Mouse (Mus musculus): ENCODE measurements around the gene Dleu7.

DNA sequence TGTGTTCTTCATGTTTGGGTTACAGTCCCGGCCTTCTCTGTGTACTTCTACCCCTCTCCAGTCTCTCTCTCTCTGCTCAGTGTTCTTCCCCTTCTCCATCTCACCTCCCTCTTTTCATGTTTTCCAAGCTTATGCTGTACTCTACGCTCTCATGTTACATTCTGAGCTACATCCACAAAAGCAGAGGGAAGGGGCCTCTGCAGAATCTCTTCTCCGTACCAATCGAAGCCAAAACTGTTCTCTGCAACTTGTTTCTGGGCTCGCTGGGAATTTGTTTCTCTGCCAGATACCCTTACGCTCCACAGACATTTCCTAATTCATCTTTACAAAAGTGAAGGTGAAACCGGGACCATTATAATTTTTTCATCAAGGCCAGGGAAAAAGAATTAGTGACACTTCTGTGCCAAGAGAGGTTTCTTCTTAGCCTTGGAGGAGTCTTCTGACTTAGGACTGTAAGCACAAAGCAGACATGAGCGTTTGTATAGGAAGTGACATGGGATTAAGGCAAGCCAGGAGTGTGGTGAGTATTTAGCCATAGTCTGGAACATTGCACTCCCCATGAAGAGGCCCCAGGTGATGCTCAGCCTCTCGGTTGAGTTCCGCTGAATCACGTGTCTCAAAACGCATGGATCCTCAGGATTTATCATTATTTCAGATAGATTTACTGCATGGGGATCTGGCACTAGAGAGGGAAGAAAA, 22.0 kb downstream of the Dleu7 start:
- TF ChIP-seq CTCF (IDR thresholded peaks at IDR 0.05; ENCODE audit: low read depth, low read length) (no peak), POLR2A (IDR thresholded peaks at IDR 0.05; ENCODE audit: extremely low read depth, insufficient read depth, low read length) (no peak)
